Mouse (Mus musculus): ENCODE data around the gene Efna3. TPM values are rescaled to one million over a fixed set of nuclear protein-coding genes. Genes with fewer than 3 reads are reported as not detected.

Efna3 gene
- polyA plus RNA-seq, 1 experiment from 2014 or later = 17.6 TPM

- Histone ChIP-seq H3K4me2 (no peak overlapping the region), H3K9ac (replicated peaks) (no peak overlapping the region), H3K4me3 (replicated peaks) (no peak overlapping the region), H3K27ac (no peak overlapping the region), H3K27me3 (no peaks in the 10 kb centered on the region), H3K9me3 (no peaks in the 10 kb centered on the region), H3K4me1 (replicated peaks) (peaks cover 38% of the 10 kb centered on the region), H3K36me3 (peaks cover 40% of the 10 kb centered on the region)
- no peak for ATAC-seq (ENCODE audit: insufficient number of reproducible peaks, insufficient read depth, low FRiP score, low TSS enrichment, low read depth)
- 73% methylated on average over 6 of the region's 6 CpGs for whole genome bisulfite sequencing
These were observed 51.0 kb downstream of the Efna3 start for GRCm38 (mm10) chr3:89271760-89272159.

GRCm38 (mm10) chr3:89270891-89271290 lies 51.9 kb downstream of the Efna3 start:
- no peak for ATAC-seq (ENCODE audit: insufficient number of reproducible peaks, insufficient read depth, low FRiP score, low TSS enrichment, low read depth)
- Histone ChIP-seq H3K4me3 (replicated peaks) (peak overlapping the region; percentile 53), H3K4me1 (replicated peaks) (peaks cover 35% of the 10 kb centered on the region), H3K27ac (peak overlapping the region; percentile 66), H3K36me3 (peaks cover 36% of the 10 kb centered on the region), H3K9ac (replicated peaks) (peak overlapping the region; percentile 83; the same call in 1 of the 2 replicates), H3K27me3 (no peaks in the 10 kb centered on the region), H3K9me3 (no peaks in the 10 kb centered on the region), H3K4me2 (peak overlapping the region; percentile 69)
- WGBS = 77% methylated on average over 6 of the region's 6 CpGs

GRCm38 (mm10) chr3:89270051-89270755 lies 52.6 kb downstream of the Efna3 start, which contains the start of gene Slc50a1:
TSS of gene Slc50a1 (minus strand) at chr3:89270570.
- Histone ChIP-seq H3K4me2 (peak within 1 kb of the TSS; percentile 69), H3K9me3 (no peaks in the 10 kb centered on the region), H3K27ac (peak within 1 kb of the TSS; percentile 66), H3K4me3 (replicated peaks) (peak within 1 kb of the TSS; percentile 53), H3K36me3 (peaks cover 29% of the 10 kb centered on the region), H3K27me3 (no peaks in the 10 kb centered on the region), H3K4me1 (replicated peaks) (peaks cover 35% of the 10 kb centered on the region), H3K9ac (replicated peaks) (peak within 1 kb of the TSS; percentile 83)
- ATAC-seq (ENCODE audit: insufficient number of reproducible peaks, insufficient read depth, low FRiP score, low TSS enrichment, low read depth) = 0 out of 2 replicates have a peak, but pooled peaks have one; percentile 33
- 5% methylated on average over 39 of the region's 39 CpGs for WGBS

- Histone ChIP-seq H3K27ac (no peak overlapping the region), H3K36me3 (peaks cover 20% of the 10 kb centered on the region), H3K9me3 (no peaks in the 10 kb centered on the region), H3K27me3 (no peaks in the 10 kb centered on the region), H3K9ac (replicated peaks) (0 out of 2 replicates have a peak overlapping the region, but pooled peaks have one; percentile 18), H3K4me3 (replicated peaks) (peak overlapping the region; percentile 2; the same call in 1 of the 2 replicates), H3K4me1 (replicated peaks) (peaks cover 35% of the 10 kb centered on the region), H3K4me2 (peak overlapping the region; percentile 69)
- ATAC-seq (ENCODE audit: insufficient number of reproducible peaks, insufficient read depth, low FRiP score, low TSS enrichment, low read depth) = no peak
- 50% methylated on average over 8 of the region's 8 CpGs for WGBS
These were observed 53.8 kb downstream of the Efna3 start for GRCm38 (mm10) chr3:89268916-89269315.

- H3K9me3 ChIP-seq = no peaks in the 10 kb centered on the region
- under 1% methylated on average over 20 of the region's 20 CpGs for WGBS
- H3K4me1 ChIP-seq (replicated peaks) = peaks cover 35% of the 10 kb centered on the region
- peak; percentile 64 for ATAC-seq (ENCODE audit: insufficient number of reproducible peaks, insufficient read depth, low FRiP score, low TSS enrichment, low read depth)
- H3K9ac ChIP-seq (replicated peaks) = peak overlapping the region; percentile 89
- H3K27ac ChIP-seq = peak overlapping the region; percentile 83
- no peaks in the 10 kb centered on the region for H3K27me3 ChIP-seq
- H3K4me2 ChIP-seq = peak overlapping the region; percentile 91
- H3K4me3 ChIP-seq (replicated peaks) = peak overlapping the region; percentile 76
- peaks cover 3% of the 10 kb centered on the region; the same call in 1 of the 2 replicates for H3K36me3 ChIP-seq
These were observed 56.3 kb downstream of the Efna3 start for GRCm38 (mm10) chr3:89266439-89266893.

Other genes with a start within 250 kb of the Efna3 start
- gene Rusc1, start 229.7 kb downstream of the Efna3 start, polyA plus RNA-seq (2016; fragmentation: Nextera tagmentation; extraction: Ambion mirVana) = 23.4 and 23.7 TPM in 2 replicates
- 0.14 TPM in 1 of 2 replicates, not detected in the other for gene Gm43738, start 221.9 kb downstream of the Efna3 start, polyA plus RNA-seq (2016; fragmentation: Nextera tagmentation; extraction: Ambion mirVana)
- 247 and 249 TPM in 2 replicates for gene Fdps, start 221.0 kb downstream of the Efna3 start, polyA plus RNA-seq (2016; fragmentation: Nextera tagmentation; extraction: Ambion mirVana)
- gene Pklr, start 186.8 kb downstream of the Efna3 start, polyA plus RNA-seq (2016; fragmentation: Nextera tagmentation; extraction: Ambion mirVana) = 0.24 and 0.36 TPM in 2 replicates
- 2.2 and 2.8 TPM in 2 replicates for gene Hcn3, start 162.8 kb downstream of the Efna3 start, polyA plus RNA-seq (2016; fragmentation: Nextera tagmentation; extraction: Ambion mirVana)
- gene Clk2, start 158.2 kb downstream of the Efna3 start, polyA plus RNA-seq (2016; fragmentation: Nextera tagmentation; extraction: Ambion mirVana) = 50.3 and 54.7 TPM in 2 replicates
- 102 and 107 TPM in 2 replicates for gene Scamp3, start 145.5 kb downstream of the Efna3 start, polyA plus RNA-seq (2016; fragmentation: Nextera tagmentation; extraction: Ambion mirVana)
- gene Fam189b, start 139.8 kb downstream of the Efna3 start, polyA plus RNA-seq (2016; fragmentation: Nextera tagmentation; extraction: Ambion mirVana) = 27.4 and 33.8 TPM in 2 replicates
- gene Gba, start 120.0 kb downstream of the Efna3 start, polyA plus RNA-seq (2016; fragmentation: Nextera tagmentation; extraction: Ambion mirVana) = 26.3 and 28.8 TPM in 2 replicates
- gene Thbs3, start 107.8 kb downstream of the Efna3 start, polyA plus RNA-seq (2016; fragmentation: Nextera tagmentation; extraction: Ambion mirVana) = 44.2 and 52.7 TPM in 2 replicates
- 212 and 217 TPM in 2 replicates for gene Mtx1, start 95.9 kb downstream of the Efna3 start, polyA plus RNA-seq (2016; fragmentation: Nextera tagmentation; extraction: Ambion mirVana)
- 0.53 and 1.0 TPM in 2 replicates for gene Muc1, start 93.9 kb downstream of the Efna3 start, polyA plus RNA-seq (2016; fragmentation: Nextera tagmentation; extraction: Ambion mirVana)
- 316 and 333 TPM in 2 replicates for gene Krtcap2, start 77.0 kb downstream of the Efna3 start, polyA plus RNA-seq (2016; fragmentation: Nextera tagmentation; extraction: Ambion mirVana)
- gene Trim46, start 76.7 kb downstream of the Efna3 start, polyA plus RNA-seq (2016; fragmentation: Nextera tagmentation; extraction: Ambion mirVana) = 6.1 and 6.3 TPM in 2 replicates
- 93.9 and 102 TPM in 2 replicates for gene Dpm3, start 63.6 kb downstream of the Efna3 start, polyA plus RNA-seq (2016; fragmentation: Nextera tagmentation; extraction: Ambion mirVana)
- gene Slc50a1, start 52.4 kb downstream of the Efna3 start, polyA plus RNA-seq (2016; fragmentation: Nextera tagmentation; extraction: Ambion mirVana) = 58.5 and 66.3 TPM in 2 replicates
- gene Efna1, start 41.8 kb downstream of the Efna3 start, polyA plus RNA-seq (2016; fragmentation: Nextera tagmentation; extraction: Ambion mirVana) = 36.9 and 40.4 TPM in 2 replicates
- 53.2 and 55.1 TPM in 2 replicates for gene Efna4, start 15.1 kb upstream of the Efna3 start, polyA plus RNA-seq (2016; fragmentation: Nextera tagmentation; extraction: Ambion mirVana)
- gene Adam15, start 27.0 kb upstream of the Efna3 start, polyA plus RNA-seq (2016; fragmentation: Nextera tagmentation; extraction: Ambion mirVana) = 27.0 and 32.1 TPM in 2 replicates
- gene Dcst2, start 39.0 kb upstream of the Efna3 start, polyA plus RNA-seq (2016; fragmentation: Nextera tagmentation; extraction: Ambion mirVana) = 0.18 and 0.20 TPM in 2 replicates
- gene Dcst1, start 42.3 kb upstream of the Efna3 start, polyA plus RNA-seq (2016; fragmentation: Nextera tagmentation; extraction: Ambion mirVana) = 0.26 and 0.40 TPM in 2 replicates
- 0.79 and 1.2 TPM in 2 replicates for gene Zbtb7b, start 71.8 kb upstream of the Efna3 start, polyA plus RNA-seq (2016; fragmentation: Nextera tagmentation; extraction: Ambion mirVana)
- 1.0 TPM in 1 of 2 replicates, not detected in the other for gene Lenep, start 79.8 kb upstream of the Efna3 start, polyA plus RNA-seq (2016; fragmentation: Nextera tagmentation; extraction: Ambion mirVana)
- 25.0 and 26.4 TPM in 2 replicates for gene Flad1, start 88.9 kb upstream of the Efna3 start, polyA plus RNA-seq (2016; fragmentation: Nextera tagmentation; extraction: Ambion mirVana)
- gene Cks1b, start 95.4 kb upstream of the Efna3 start, polyA plus RNA-seq (2016; fragmentation: Nextera tagmentation; extraction: Ambion mirVana) = 585 and 619 TPM in 2 replicates
- 84.4 and 90.9 TPM in 2 replicates for gene Shc1, start 95.5 kb upstream of the Efna3 start, polyA plus RNA-seq (2016; fragmentation: Nextera tagmentation; extraction: Ambion mirVana)
- gene Pygo2, start 107.2 kb upstream of the Efna3 start, polyA plus RNA-seq (2016; fragmentation: Nextera tagmentation; extraction: Ambion mirVana) = 62.4 and 64.0 TPM in 2 replicates
- 27.4 and 28.5 TPM in 2 replicates for gene Pbxip1, start 113.7 kb upstream of the Efna3 start, polyA plus RNA-seq (2016; fragmentation: Nextera tagmentation; extraction: Ambion mirVana)
- 53.4 and 55.1 TPM in 2 replicates for gene Pmvk, start 131.6 kb upstream of the Efna3 start, polyA plus RNA-seq (2016; fragmentation: Nextera tagmentation; extraction: Ambion mirVana)
- gene Kcnn3, start 197.2 kb upstream of the Efna3 start, polyA plus RNA-seq (2016; fragmentation: Nextera tagmentation; extraction: Ambion mirVana) = 1.6 and 1.9 TPM in 2 replicates

Measured in limb, embryonic 12.5 days (tissue).